Mouse (Mus musculus) kidney, adult 9 months (tissue): ENCODE data around the gene Olfr17.
"Not testable (repeated sequence)": the region's sequence is repeated elsewhere in the genome, so short reads cannot be mapped to it uniquely, and the experiment has no call there.

Source experiments
- DNase-seq: peaks from one replicate; pipeline ENCODE4 v3.0.0; 2022

Gene Olfr17

DNA sequence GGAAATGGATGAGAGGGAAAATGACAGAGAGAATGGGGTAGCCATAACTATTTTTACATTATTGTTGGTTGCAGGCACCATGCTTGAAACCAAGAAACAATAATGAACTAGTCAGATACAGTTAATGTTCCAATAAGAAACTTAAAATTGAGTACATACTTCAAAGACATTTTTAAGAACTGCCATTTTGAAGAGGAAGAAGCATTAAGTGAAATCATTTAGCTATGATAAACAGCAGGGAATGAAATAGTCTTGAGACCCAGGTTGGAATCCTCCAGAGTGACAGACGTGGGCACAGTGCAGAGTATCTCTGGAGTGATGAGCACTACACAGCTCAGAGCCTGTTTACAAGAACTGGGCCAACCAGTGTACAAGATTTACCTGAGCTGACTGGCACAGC lies at the start of gene Olfr17:
TSS of gene Olfr17 (plus strand) at position 301 of the 400 bp plus-strand sequence.
- no peak for DNase-seq

DNA sequence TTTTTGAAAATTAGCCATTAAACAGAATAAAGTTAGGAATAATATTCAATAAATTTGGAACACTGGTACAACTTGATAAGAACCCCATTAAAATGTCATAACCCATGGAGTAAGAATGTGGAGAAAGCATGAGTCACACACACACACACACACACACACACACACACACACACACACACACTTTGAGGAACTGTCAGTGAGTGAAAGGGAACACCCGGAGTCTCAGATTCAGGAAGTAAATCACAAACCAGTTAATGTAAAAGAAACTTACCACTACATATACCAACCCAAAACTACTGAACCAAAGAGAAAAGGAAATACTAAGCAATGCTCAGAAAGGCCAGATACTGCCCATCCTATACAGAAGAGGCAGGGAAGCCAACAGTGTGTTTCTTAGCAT lies 48.6 kb upstream of the Olfr17 start:
- DNase-seq = no peak

- DNase-seq = peak; percentile 74
Measured at GRCm38 (mm10) chr7:107045833-107046232, 47.2 kb upstream of the Olfr17 start.

DNA sequence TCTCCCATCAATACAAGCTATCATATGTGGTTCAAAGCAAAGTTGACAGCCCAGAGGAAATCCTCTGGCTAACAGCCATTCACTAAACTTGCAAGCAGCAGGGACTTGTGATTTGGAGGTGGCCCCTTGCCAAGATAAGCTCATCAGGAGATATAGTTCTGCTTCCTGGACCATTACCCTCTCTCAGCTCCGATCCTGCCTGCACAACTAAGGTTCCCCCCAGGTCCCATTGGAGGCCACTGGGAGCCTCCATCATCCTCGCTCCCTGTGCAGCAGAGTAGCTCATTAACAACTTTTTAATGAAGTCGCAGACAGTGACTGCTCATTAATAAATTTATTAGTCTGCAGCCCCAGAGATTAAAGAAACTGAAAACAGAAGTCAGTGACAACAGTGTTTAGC lies 45.4 kb upstream of the Olfr17 start:
- DNase-seq = no peak

- DNase-seq = no peak
Measured at GRCm38 (mm10) chr7:107070681-107071080, 22.3 kb upstream of the Olfr17 start, which contains the start of gene Olfr714. Olfr714 (plus strand) TSS chr7:107070981.

- DNase-seq = not testable (repeated sequence)
Measured at GRCm38 (mm10) chr7:107110269-107110668, 17.2 kb downstream of the Olfr17 start, which contains the start of gene Olfr715b. Olfr715b (minus strand) TSS chr7:107110369.

DNA sequence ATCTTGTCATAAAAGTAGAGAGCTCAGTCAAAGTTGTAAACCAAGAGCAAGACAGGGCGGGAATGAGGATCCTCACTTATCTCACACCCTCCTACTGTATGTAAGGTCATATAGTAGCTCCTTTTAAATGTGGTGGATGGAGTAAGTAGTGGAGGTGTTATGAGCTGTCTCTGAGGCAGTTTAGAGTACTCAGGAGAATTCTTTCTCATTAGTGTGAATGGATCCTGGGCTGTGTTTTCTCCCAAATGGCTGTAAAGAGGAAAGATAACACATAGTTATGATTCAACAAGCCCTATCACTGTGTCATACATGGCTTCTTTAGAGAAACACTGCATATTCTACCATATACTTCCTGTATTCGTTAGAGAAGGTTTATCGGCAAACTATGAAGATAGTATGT lies 38.0 kb downstream of the Olfr17 start, which contains the start of gene Olfr715:
TSS of gene Olfr715 (minus strand) at position 101 of the 400 bp plus-strand sequence.
- not testable (repeated sequence) for DNase-seq

DNA sequence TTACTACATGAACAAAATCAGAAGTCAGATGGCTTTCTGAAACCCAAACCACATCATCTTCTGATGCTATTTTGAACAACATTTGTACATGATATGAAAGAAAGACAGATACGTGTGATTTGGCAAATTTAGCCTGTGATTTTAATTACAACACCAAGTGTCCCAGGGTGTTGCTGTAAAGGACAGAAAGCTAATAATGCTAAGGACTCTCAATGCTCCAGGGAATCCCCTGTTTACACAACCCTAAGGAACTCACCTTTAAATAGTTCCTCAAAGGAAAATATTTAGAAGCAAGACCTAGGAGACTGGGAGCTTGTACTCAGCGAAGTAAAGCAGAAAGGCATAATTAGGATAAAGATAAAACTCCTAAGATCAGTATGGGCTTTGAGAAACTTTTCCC lies 45.0 kb downstream of the Olfr17 start, which contains the start of gene Olfr716:
TSS of gene Olfr716 (plus strand) at position 301 of the 400 bp plus-strand sequence.
- not testable (repeated sequence) for DNase-seq
